Mouse (Mus musculus) forebrain, embryonic 14.5 days (tissue): ENCODE results near the gene Tmc6. TPM values are rescaled to one million over a fixed set of nuclear protein-coding genes. Genes with fewer than 3 reads are reported as not detected.

Experiments used
- ATAC-seq: fragments of 200-750 bp; cut with Nextera tagmentation; 2 replicates; pipeline ENCODE4 v1.8.0; 2017; ENCODE audit warnings: mild to moderate bottlenecking, moderate library complexity
- DNase-seq: peaks from one replicate; pipeline ENCODE4 v3.0.0-alpha.2; 2015; ENCODE audit warnings: low spot score
- H3K27ac ChIP-seq: fragments of 300-500 bp; sonication (generic); 2 replicates; pipeline ENCODE4 v1.5.1; 2014; ENCODE audit warnings: low read depth, mild to moderate bottlenecking, control low read depth, low read length, moderate library complexity
- H3K27me3 ChIP-seq: fragments of 300-500 bp; sonication (generic); replicated peaks from 2 replicates; pipeline ENCODE4 v1.6.1; 2014; ENCODE audit warnings: low read length, control low read depth, mixed read lengths; ENCODE audit not compliant: control insufficient read depth, insufficient read depth
- H3K36me3 ChIP-seq: fragments of 300-500 bp; sonication (generic); 2 replicates; pipeline ENCODE4 v1.6.1; 2014; ENCODE audit warnings: low read length, control low read depth; ENCODE audit not compliant: control insufficient read depth, insufficient read depth
- H3K4me1 ChIP-seq: fragments of 300-500 bp; sonication (generic); 2 replicates; pipeline ENCODE4 v1.6.1; 2014; ENCODE audit warnings: antibody characterized with exemption, low read length, control low read depth; ENCODE audit not compliant: control insufficient read depth, insufficient read depth
- H3K4me2 ChIP-seq: fragments of 300-500 bp; sonication (generic); 2 replicates; pipeline ENCODE4 v1.6.1; 2014; ENCODE audit warnings: mild to moderate bottlenecking, control low read depth, low read length
- H3K4me3 ChIP-seq: fragments of 300-500 bp; sonication (generic); 2 replicates; pipeline ENCODE4 v1.5.1; 2014; ENCODE audit warnings: low read depth, low read length, control low read depth
- H3K9ac ChIP-seq: fragments of 300-500 bp; sonication (generic); 2 replicates; pipeline ENCODE4 v1.6.1; 2014; ENCODE audit warnings: mild to moderate bottlenecking, low read length, control low read depth, moderate library complexity
- H3K9me3 ChIP-seq: fragments of 300-500 bp; sonication (generic); replicated peaks from 2 replicates; pipeline ENCODE4 v1.6.1; 2016; ENCODE audit warnings: low read length, control low read depth, mixed read lengths; ENCODE audit not compliant: control insufficient read depth
- WGBS: fragments of 180-500 bp; shearing (Covaris S2); extraction: QIAGEN DNeasy Blood & Tissue Kit; methylation state at CpG from one replicate; pipeline ENCODE4 v1.1.7; 2014; 5-methylcytosine and 5-hydroxymethylcytosine counted together
- polyA plus RNA-seq: library from polyadenylated mRNA; unstranded; fragments of >200 nt; fragmentation: Nextera tagmentation; extraction: Ambion mirVana; gene quantifications from 2 replicates; pipeline ENCODE4 v1.2.1, GENCODE M21; 2014

Tmc6 gene
- polyA plus RNA-seq, 1 experiment from 2014 or later, result 2.6 TPM

DNA sequence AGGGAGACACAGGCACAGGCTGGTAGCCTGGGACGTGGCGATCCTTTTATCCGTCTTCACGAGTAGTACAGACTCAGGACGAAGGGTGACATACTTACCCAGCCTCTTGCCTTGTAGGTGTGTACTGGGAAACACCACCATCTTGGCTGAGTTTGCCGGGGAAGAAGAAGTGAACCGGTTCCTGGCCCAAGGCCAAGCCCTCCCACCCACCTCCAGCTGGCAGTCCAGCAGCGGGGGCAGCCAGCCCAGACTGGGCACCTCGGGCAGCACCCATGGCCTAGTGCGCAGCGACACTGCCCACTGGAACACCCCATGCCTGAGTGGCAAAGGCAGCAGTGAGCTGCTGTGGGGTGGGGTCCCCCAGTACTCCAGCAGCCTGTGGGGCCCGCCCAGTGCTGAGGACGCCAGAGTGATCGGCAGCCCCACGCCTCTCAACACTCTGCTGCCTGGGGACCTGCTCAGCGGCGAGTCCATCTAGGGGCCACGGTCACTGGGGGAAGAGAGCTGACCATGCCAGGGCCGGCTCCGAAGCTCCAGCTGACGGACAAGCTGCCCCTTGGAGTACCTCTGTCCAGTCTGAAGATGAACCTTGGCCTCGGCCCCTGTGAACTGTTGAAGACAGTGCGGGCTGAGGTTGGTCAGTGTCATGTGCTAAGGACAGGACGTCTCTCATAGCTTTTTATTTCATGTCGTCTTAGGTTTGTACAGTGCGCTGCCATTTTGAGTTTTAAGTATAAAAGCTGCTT is 21.5 kb downstream of the Tmc6 start:
- 88% methylated on average over 26 of the region's 26 CpGs for WGBS
- H3K27ac ChIP-seq, result no peak overlapping the region

DNA sequence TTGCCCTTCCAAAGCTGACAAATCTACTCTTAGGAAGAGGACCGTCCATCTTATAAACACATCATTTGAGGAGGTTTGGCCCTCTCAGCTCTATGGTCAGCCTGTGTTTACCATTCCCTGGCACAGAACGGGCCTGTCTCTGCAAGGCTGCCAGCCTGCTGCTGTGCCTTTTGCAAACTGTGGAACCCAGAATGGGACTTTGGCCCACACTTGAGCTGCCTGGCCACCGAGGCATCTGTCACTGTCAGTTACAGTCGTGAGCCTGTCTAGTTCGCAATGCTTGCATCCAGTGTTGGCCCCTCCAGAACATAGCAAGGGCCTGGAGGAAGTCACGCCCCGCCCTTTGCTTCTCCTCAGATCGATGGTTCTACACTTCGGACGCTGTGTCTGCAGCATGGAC is 22.7 kb downstream of the Tmc6 start:
- Histone ChIP-seq H3K4me1 (no peaks in the 10 kb centered on the region), H3K27ac (no peak overlapping the region), H3K27me3 (no peaks in the 10 kb centered on the region), H3K9ac (no peak overlapping the region), H3K4me3 (no peak overlapping the region), H3K9me3 (no peaks in the 10 kb centered on the region), H3K4me2 (no peak overlapping the region), H3K36me3 (peaks cover 96% of the 10 kb centered on the region)
- DNase-seq, result no peak
- ATAC-seq, result no peak
- 98% methylated on average over 10 of the region's 10 CpGs for WGBS

More for the DNA sequence above, 21.5 kb downstream of the Tmc6 start:
- ATAC-seq (no peak), DNase-seq (no peak)
- no peaks in the 10 kb centered on the region for H3K27me3 ChIP-seq
- H3K4me1 ChIP-seq, result no peaks in the 10 kb centered on the region
- H3K4me3 ChIP-seq, result no peak overlapping the region
- H3K9me3 ChIP-seq, result no peaks in the 10 kb centered on the region
- no peak overlapping the region for H3K9ac ChIP-seq
- no peak overlapping the region for H3K4me2 ChIP-seq
- peaks cover 98% of the 10 kb centered on the region for H3K36me3 ChIP-seq

DNA sequence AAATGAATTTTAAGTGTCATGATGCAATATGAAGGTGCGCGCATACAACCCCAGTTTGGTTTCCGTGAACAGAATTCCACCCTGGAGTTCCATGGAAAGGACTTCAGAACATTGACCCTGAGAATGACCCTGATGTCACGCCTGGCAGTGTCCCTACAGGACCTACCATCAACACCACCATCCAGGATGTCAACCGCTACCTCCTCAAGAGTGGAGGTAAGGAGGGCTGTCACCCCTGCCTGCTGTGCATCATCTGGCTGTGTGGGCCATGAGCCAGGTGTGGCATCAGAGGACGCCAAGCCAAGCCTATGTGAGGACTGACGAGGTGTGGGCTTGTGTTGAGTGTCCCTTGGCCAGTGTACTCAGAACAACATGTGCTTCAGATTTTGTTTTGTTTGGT is 26.1 kb downstream of the Tmc6 start:
- 96% methylated on average over 7 of the region's 7 CpGs for WGBS

DNA sequence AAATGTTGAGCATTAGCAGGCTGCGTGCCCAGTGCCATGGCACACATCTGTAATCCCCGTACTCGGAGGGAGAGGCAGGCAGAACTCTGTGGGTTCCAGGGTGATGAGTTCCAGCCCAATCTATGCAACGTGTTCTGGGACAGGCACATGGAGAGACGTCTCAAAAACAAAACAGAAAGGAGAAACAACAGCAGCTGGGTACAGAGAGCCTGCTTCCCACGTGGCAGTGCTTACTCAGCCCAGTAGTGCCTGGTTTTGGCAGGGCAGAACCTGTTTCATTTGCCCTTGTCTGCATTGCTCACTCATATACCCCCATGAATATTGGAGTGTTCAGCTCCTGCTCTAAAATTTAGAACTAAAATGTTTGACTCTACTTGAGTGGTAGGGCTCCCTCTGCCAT is 30.5 kb downstream of the Tmc6 start:
- Histone ChIP-seq H3K36me3 (peaks cover 96% of the 10 kb centered on the region), H3K27me3 (no peaks in the 10 kb centered on the region), H3K9me3 (no peaks in the 10 kb centered on the region), H3K27ac (no peak overlapping the region), H3K4me3 (no peak overlapping the region), H3K4me2 (no peak overlapping the region), H3K4me1 (no peaks in the 10 kb centered on the region), H3K9ac (no peak overlapping the region)
- ATAC-seq, result no peak
- DNase-seq, result no peak
- 86% methylated on average over 6 of the region's 6 CpGs for WGBS

More for the DNA sequence above, 26.1 kb downstream of the Tmc6 start:
- H3K9me3 ChIP-seq, result no peaks in the 10 kb centered on the region
- no peak overlapping the region for H3K9ac ChIP-seq
- no peaks in the 10 kb centered on the region for H3K27me3 ChIP-seq
- DNase-seq (no peak), ATAC-seq (no peak)
- no peaks in the 10 kb centered on the region for H3K4me1 ChIP-seq
- no peak overlapping the region for H3K27ac ChIP-seq
- no peak overlapping the region for H3K4me3 ChIP-seq
- no peak overlapping the region for H3K4me2 ChIP-seq
- peaks cover 96% of the 10 kb centered on the region for H3K36me3 ChIP-seq

DNA sequence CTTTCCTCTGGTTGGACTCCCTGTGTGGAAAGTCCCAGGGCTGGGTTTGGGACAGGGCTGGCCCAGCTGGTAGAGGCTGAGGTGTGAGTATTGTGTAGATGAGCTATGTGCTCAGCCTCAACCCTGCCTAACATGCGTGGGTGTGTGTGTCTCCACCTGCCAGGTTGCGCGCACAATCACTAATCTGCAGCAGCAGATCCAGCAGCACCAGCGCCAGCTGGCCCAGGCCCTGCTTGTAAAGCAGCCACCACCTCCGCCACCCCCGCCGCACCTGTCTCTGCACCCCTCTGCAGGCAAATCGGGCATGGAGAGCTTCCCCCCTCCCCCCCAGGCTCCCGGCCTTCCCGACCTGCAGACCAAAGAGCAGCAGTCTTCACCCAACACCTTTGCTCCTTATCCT is 32.6 kb downstream of the Tmc6 start:
- no peak overlapping the region for H3K27ac ChIP-seq
- H3K27me3 ChIP-seq, result no peaks in the 10 kb centered on the region
- DNase-seq, result no peak
- no peak overlapping the region for H3K4me3 ChIP-seq
- H3K36me3 ChIP-seq, result peaks cover 97% of the 10 kb centered on the region
- ATAC-seq, result no peak
- H3K4me2 ChIP-seq, result no peak overlapping the region
- no peaks in the 10 kb centered on the region for H3K4me1 ChIP-seq
- no peak overlapping the region for H3K9ac ChIP-seq
- H3K9me3 ChIP-seq, result no peaks in the 10 kb centered on the region
- WGBS, result 95% methylated on average over 10 of the region's 10 CpGs

DNA sequence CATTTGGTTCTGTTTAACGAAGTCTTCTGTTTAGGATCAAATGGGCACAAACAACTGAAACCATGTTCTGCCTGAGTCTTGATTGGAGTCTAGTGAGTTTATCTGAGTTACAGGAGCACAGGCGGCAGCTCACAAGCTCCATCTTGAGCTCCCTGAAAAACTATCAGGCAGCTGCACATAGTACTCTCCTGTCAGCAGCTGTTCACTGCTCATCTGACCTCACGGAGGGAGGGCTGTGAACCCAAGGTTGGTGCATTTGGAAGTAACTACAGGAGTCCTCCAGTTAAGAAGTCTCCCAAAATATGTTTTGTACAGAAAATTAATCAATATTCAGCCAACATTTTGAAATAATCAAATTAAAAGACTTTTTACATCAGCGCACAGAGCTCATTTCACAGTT is 33.4 kb downstream of the Tmc6 start:
- Histone ChIP-seq H3K27me3 (no peaks in the 10 kb centered on the region), H3K9ac (no peak overlapping the region), H3K36me3 (peaks cover 97% of the 10 kb centered on the region), H3K27ac (no peak overlapping the region), H3K4me2 (no peak overlapping the region), H3K9me3 (no peaks in the 10 kb centered on the region), H3K4me1 (no peaks in the 10 kb centered on the region), H3K4me3 (no peak overlapping the region)
- ATAC-seq (no peak), DNase-seq (no peak)
- 88% methylated on average over 4 of the region's 4 CpGs for WGBS

DNA sequence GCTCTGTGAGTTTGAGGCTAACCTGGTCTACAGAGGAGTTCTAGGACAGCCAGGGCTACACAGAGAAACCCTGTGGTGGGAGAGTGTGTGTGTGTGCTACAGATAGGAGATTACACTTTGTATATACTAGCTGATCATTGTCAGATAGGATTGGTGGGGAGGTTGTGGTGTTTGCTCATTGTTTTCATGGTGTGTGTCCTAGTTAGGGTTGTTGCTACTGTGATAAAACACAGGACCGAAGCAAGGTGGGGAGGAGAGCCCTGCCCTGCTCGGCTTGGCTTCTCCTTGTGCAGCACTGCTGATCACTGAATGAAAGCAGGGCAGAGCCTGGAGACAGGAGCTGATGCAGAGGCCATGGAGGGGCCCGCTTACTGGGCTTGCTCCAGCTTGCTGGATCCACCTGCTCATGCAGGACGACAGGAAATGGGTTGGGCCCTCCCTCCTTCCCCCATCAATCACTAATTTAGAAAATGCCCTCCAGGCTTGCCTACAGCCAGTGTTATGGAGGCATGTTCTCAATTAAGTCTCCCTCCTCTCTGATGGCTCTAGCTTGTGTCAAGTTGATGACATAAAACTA is 38.5 kb downstream of the Tmc6 start:
- H3K4me2 ChIP-seq, result no peak overlapping the region
- no peaks in the 10 kb centered on the region for H3K9me3 ChIP-seq
- DNase-seq, result no peak
- no peak for ATAC-seq
- H3K9ac ChIP-seq, result no peak overlapping the region
- WGBS, result 79% methylated on average over 4 of the region's 4 CpGs
- no peak overlapping the region for H3K27ac ChIP-seq
- peaks cover 99% of the 10 kb centered on the region for H3K36me3 ChIP-seq
- H3K4me1 ChIP-seq, result no peaks in the 10 kb centered on the region
- no peaks in the 10 kb centered on the region for H3K27me3 ChIP-seq
- no peak overlapping the region for H3K4me3 ChIP-seq

DNA sequence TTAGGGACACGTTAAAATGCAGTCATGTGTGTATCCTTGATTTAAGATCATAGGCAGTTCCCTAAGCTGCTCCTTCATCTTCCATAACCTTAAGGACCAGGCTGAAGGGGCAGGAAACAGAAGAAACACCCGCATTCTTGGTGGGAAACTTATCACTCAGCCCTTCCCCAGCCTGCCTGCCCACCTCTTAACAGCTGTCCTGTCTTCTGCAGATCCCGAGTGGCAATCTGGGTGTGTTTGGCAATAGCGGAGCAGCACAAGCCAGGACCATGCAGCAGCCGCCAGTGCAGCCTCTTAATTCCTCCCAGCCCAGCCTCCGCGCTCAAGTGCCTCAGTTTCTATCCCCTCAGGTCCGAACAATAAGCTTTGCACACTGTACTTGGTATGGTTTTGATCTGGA is 39.3 kb downstream of the Tmc6 start:
- ATAC-seq, result no peak
- H3K4me1 ChIP-seq, result no peaks in the 10 kb centered on the region
- no peak overlapping the region for H3K9ac ChIP-seq

DNA sequence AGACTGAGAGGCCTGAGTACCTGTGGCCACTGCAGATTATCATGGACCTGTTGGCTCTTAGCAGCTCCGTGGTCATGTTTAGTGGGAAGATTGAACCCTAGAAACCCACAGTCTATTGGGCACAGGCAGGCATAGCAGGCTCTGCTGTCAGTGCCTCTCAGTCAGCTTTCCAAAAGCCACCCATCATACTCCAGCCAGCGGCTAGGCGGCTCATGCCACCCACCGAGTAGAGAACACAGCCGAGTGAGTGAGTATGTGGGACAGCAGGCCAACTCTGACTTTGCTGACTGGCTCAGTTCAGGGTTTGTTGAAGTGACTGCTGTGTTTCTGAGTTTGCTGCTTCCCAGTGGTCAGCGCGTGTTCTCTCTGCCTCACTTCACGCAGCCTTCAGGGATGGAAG is 39.8 kb downstream of the Tmc6 start:
- Histone ChIP-seq H3K4me2 (no peak overlapping the region), H3K27me3 (no peaks in the 10 kb centered on the region), H3K4me3 (no peak overlapping the region), H3K4me1 (no peaks in the 10 kb centered on the region), H3K9me3 (no peaks in the 10 kb centered on the region), H3K36me3 (peaks cover 100% of the 10 kb centered on the region), H3K9ac (no peak overlapping the region), H3K27ac (no peak overlapping the region)
- DNase-seq, result no peak
- WGBS, result 90% methylated on average over 8 of the region's 8 CpGs
- no peak for ATAC-seq

More for the DNA sequence above, 39.3 kb downstream of the Tmc6 start:
- no peak for DNase-seq
- no peaks in the 10 kb centered on the region for H3K9me3 ChIP-seq
- 92% methylated on average over 8 of the region's 8 CpGs for WGBS
- H3K4me2 ChIP-seq, result no peak overlapping the region
- H3K27ac ChIP-seq, result no peak overlapping the region
- no peak overlapping the region for H3K4me3 ChIP-seq
- H3K27me3 ChIP-seq, result no peaks in the 10 kb centered on the region
- H3K36me3 ChIP-seq, result peaks cover 100% of the 10 kb centered on the region
